Mouse (Mus musculus): ENCODE results near the gene Agap3.

The Agap3 gene

GRCm38 (mm10) chr5:24525360-24526189, 73.6 kb downstream of the Agap3 start:
- no peak for DNase-seq

GRCm38 (mm10) chr5:24526190-24526888, 74.4 kb downstream of the Agap3 start:
- DNase-seq = no peak

GRCm38 (mm10) chr5:24526889-24527230, 74.9 kb downstream of the Agap3 start, which contains the start of gene Gbx1:
Gene Gbx1 (minus strand): TSS chr5:24527202.
- peak; percentile 29 for DNase-seq

GRCm38 (mm10) chr5:24527780-24528179, 75.8 kb downstream of the Agap3 start:
- DNase-seq = no peak

GRCm38 (mm10) chr5:24530042-24530689, 78.2 kb downstream of the Agap3 start:
- peak; percentile 94 for DNase-seq

GRCm38 (mm10) chr5:24533391-24533790, 81.4 kb downstream of the Agap3 start:
- DNase-seq = no peak

GRCm38 (mm10) chr5:24534292-24534691, 82.3 kb downstream of the Agap3 start:
- no peak for DNase-seq

GRCm38 (mm10) chr5:24535731-24536130, 83.8 kb downstream of the Agap3 start:
- no peak for DNase-seq

GRCm38 (mm10) chr5:24536511-24536910, 84.5 kb downstream of the Agap3 start:
- DNase-seq = no peak

- no peak for DNase-seq
These were observed 85.6 kb downstream of the Agap3 start for GRCm38 (mm10) chr5:24537618-24538017.

GRCm38 (mm10) chr5:24539571-24540296, 87.8 kb downstream of the Agap3 start:
- DNase-seq = no peak

GRCm38 (mm10) chr5:24540387-24541143, 88.6 kb downstream of the Agap3 start, which contains the start of gene Asb10:
Gene Asb10 (minus strand): TSS chr5:24540978.
- DNase-seq = peak; percentile 72

GRCm38 (mm10) chr5:24541144-24541569, 89.2 kb downstream of the Agap3 start:
- no peak for DNase-seq

GRCm38 (mm10) chr5:24542643-24543042, 90.7 kb downstream of the Agap3 start:
- DNase-seq = no peak

- peak; percentile 37 for DNase-seq
These were observed 98.8 kb downstream of the Agap3 start for GRCm38 (mm10) chr5:24550598-24551316.

GRCm38 (mm10) chr5:24551317-24551688, 99.3 kb downstream of the Agap3 start:
- no peak for DNase-seq
